Mouse (Mus musculus): ENCODE data around the gene Ano3.

DNA sequence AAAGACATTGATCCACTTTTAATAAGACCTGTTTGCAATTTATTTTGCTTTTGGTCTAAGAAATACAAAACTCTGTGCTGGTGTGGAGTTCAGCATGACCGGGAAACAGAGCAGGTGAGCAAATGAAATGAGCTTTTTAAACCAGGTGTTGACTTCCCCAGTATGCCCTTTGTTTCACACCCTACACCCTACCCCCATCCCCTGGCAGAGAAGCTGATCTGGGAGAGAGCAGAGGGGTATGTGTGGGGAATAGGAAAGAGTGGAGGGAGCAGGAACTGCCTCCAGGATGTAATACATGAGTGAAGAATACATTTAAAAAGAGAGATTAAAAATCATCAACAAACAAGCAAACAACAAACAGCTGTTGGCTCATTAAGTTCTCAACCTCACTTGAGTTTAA, 306.4 kb downstream of the Ano3 start:
- TF ChIP-seq CTCF (conservative IDR thresholded peaks at IDR 0.05; ENCODE audit: low read length) (no peak), POU5F1 (IDR thresholded peaks at IDR 0.05; ENCODE audit: borderline replicate concordance, low read length) (no peak)
